Mouse (Mus musculus) gastrocnemius, postnatal 14 days (tissue): ENCODE measurements at regions not wholly inside any gene's neighbourhood (a gene's known extent, or its start where the extent isn't known, plus 50 kb on each side); places are given as distances from the start of the nearest gene placed in this dataset.

Source experiments
- DNase-seq: peaks from one replicate; pipeline ENCODE4 v3.0.0; 2021; ENCODE audit warnings: mixed read lengths
- intact Hi-C: fragments of 180-260 bp; cut with DNase I; formaldehyde crosslinking; loops from one replicate; pipeline ENCODE4 v1.15.1; 2025; ENCODE audit warnings: low total_unique reads

GRCm38 (mm10) chr3:41326211-41327104, 229.1 kb upstream of the Jade1 start:
- intact Hi-C loops = no loop called here
- peak; percentile 12 for DNase-seq

GRCm38 (mm10) chr3:41321808-41322207, 233.7 kb upstream of the Jade1 start:
- intact Hi-C loops = no loop called here
- DNase-seq = no peak

GRCm38 (mm10) chr3:41319214-41319856, 236.2 kb upstream of the Jade1 start:
- no peak for DNase-seq
- intact Hi-C loops = no loop called here

GRCm38 (mm10) chr3:41318232-41319131, 235.6 kb upstream of the Pgrmc2 start:
- no peak for DNase-seq
- intact Hi-C loops = no loop called here

GRCm38 (mm10) chr3:41317170-41317569, 234.3 kb upstream of the Pgrmc2 start:
- intact Hi-C loops = no loop called here
- no peak for DNase-seq

- intact Hi-C loops = no loop called here
- DNase-seq = no peak
Measured at GRCm38 (mm10) chr3:41312492-41312891, 229.6 kb upstream of the Pgrmc2 start.

- no peak for DNase-seq
- intact Hi-C loops = no loop called here
Measured at GRCm38 (mm10) chr3:41307400-41308028, 224.7 kb upstream of the Pgrmc2 start.

GRCm38 (mm10) chr3:41302805-41303204, 220.0 kb upstream of the Pgrmc2 start:
- intact Hi-C loops = no loop called here
- no peak for DNase-seq

- DNase-seq = no peak
- intact Hi-C loops = no loop called here
Measured at GRCm38 (mm10) chr3:41298776-41299175, 215.9 kb upstream of the Pgrmc2 start.

GRCm38 (mm10) chr3:41296152-41296809, 213.4 kb upstream of the Pgrmc2 start:
- intact Hi-C loops = no loop called here
- DNase-seq = peak; percentile 21

GRCm38 (mm10) chr3:41295150-41295549, 212.3 kb upstream of the Pgrmc2 start:
- intact Hi-C loops = no loop called here
- DNase-seq = peak; percentile 38

- no peak for DNase-seq
- intact Hi-C loops = no loop called here
Measured at GRCm38 (mm10) chr3:41290535-41291307, 207.9 kb upstream of the Pgrmc2 start.

GRCm38 (mm10) chr3:41288735-41289134, 205.9 kb upstream of the Pgrmc2 start:
- intact Hi-C loops = no loop called here
- no peak for DNase-seq

- intact Hi-C loops = no loop called here
- no peak for DNase-seq
Measured at GRCm38 (mm10) chr3:41288066-41288465, 205.2 kb upstream of the Pgrmc2 start.

- intact Hi-C loops = no loop called here
- peak; percentile 23 for DNase-seq
Measured at GRCm38 (mm10) chr3:41285336-41285735, 202.5 kb upstream of the Pgrmc2 start.

GRCm38 (mm10) chr3:41284897-41285296, 202.1 kb upstream of the Pgrmc2 start:
- intact Hi-C loops = no loop called here
- peak; percentile 60 for DNase-seq

GRCm38 (mm10) chr3:41282431-41283037, 199.7 kb upstream of the Pgrmc2 start:
- DNase-seq = no peak

GRCm38 (mm10) chr3:41276096-41276495, 193.2 kb upstream of the Pgrmc2 start:
- intact Hi-C loops = no loop called here

More at GRCm38 (mm10) chr3:41282431-41283037, 199.7 kb upstream of the Pgrmc2 start:
- intact Hi-C loops = no loop called here

More at GRCm38 (mm10) chr3:41276096-41276495, 193.2 kb upstream of the Pgrmc2 start:
- no peak for DNase-seq
